24 mouse cellular contexts compared by ENCODE assay signal in the genomic region with DNA sequence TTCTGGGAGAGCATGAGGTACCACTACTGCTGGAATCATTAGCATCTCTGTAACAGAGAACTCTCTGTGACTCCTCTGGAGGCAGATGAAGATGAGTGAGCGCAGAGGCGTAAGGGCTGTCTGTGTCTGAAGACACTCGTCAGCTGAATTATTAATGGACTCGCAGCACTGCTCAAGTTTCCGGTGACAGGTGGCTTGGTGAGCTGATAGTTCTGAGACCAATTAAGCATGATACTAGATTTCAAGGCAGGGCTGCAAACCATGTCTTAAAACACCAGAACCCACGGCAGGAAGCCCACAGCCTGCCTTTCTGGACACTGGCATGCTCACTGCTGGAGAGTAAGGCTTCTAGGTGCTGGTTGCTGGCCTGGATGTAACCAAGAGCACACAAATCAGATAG.
DNase-seq lines count a peak whose midpoint lies in the region; ATAC-seq lines count a peak whose summit lies in the region.
"Had no signal": no experiment of that assay in that cellular context is flagged by ENCODE, and none has a peak within 500 bp of the region (broad histone marks: within the 10 kb centered on the region; RNA-seq: fewer than 3 reads in every experiment).

No protein-coding gene starts in this region.

- peak; percentile 17; the same call in 1 of the 2 replicates for ATAC-seq in embryonic facial prominence, embryonic 14.5 days (ENCODE audit: low read depth)
- peak; percentile 18; the same call in 1 of the 2 replicates for ATAC-seq in midbrain, embryonic 15.5 days (replicated peaks)
- ATAC-seq in midbrain, embryonic 11.5 days (ENCODE audit: low FRiP score): no peak
- ATAC-seq in inflammation-experienced regulatory T-cells, adult 6 months: no peak
- ATAC-seq: CD4-positive, CD25-positive, alpha-beta regulatory T cell, adult 4 months; forebrain, embryonic 16.5 days; intestine, embryonic 16.5 days had no signal

- no peak overlapping the region for H3K27ac ChIP-seq in embryonic facial prominence, embryonic 14.5 days (replicated peaks; ENCODE audit: low read depth, low read length)
- H3K27ac ChIP-seq in embryonic facial prominence, embryonic 10.5 days (replicated peaks): no peak overlapping the region
- H3K27ac ChIP-seq in midbrain, embryonic 15.5 days: peak overlapping the region; percentile 62; the same call in 1 of the 2 replicates
- no peak overlapping the region for H3K27ac ChIP-seq in midbrain, embryonic 11.5 days (ENCODE audit: low read depth, low read length)
- H3K27ac ChIP-seq: embryonic facial prominence, embryonic 12.5 days; forebrain, embryonic 12.5 days; heart, adult 2 months; hindbrain, embryonic 10.5 days; hindbrain, embryonic 14.5 days had no signal

- H3K4me2 ChIP-seq in embryonic facial prominence, embryonic 14.5 days (ENCODE audit: low read depth, low read length): no peak overlapping the region
- no peak overlapping the region for H3K4me2 ChIP-seq in midbrain, embryonic 15.5 days
- no peak overlapping the region for H3K4me2 ChIP-seq in midbrain, embryonic 11.5 days
- H3K4me2 ChIP-seq: embryonic facial prominence, embryonic 12.5 days; forebrain, embryonic 12.5 days; heart, embryonic 12.5 days; hindbrain, embryonic 14.5 days had no signal

- intact Hi-C loops in gastrocnemius, postnatal 36 days (cut with DNase I): no loop called here

- no peaks in the 10 kb centered on the region for H3K36me3 ChIP-seq in embryonic facial prominence, embryonic 14.5 days (ENCODE audit: control insufficient read depth, insufficient read depth, low read length)
- no peaks in the 10 kb centered on the region for H3K36me3 ChIP-seq in embryonic facial prominence, embryonic 10.5 days (replicated peaks)
- H3K36me3 ChIP-seq in midbrain, embryonic 15.5 days (replicated peaks): no peaks in the 10 kb centered on the region
- H3K36me3 ChIP-seq in midbrain, embryonic 11.5 days (ENCODE audit: control insufficient read depth, insufficient read depth, low read length): no peaks in the 10 kb centered on the region
- H3K36me3 ChIP-seq: embryonic facial prominence, embryonic 12.5 days; forebrain, embryonic 12.5 days; heart, embryonic 12.5 days; hindbrain, embryonic 10.5 days had no signal

- no peak overlapping the region for H3K4me3 ChIP-seq in embryonic facial prominence, embryonic 14.5 days (ENCODE audit: low read depth, low read length)
- no peak overlapping the region for H3K4me3 ChIP-seq in embryonic facial prominence, embryonic 10.5 days
- H3K4me3 ChIP-seq in midbrain, embryonic 15.5 days: no peak overlapping the region
- no peak overlapping the region for H3K4me3 ChIP-seq in midbrain, embryonic 11.5 days (ENCODE audit: low read depth, low read length)
- H3K4me3 ChIP-seq: embryonic facial prominence, embryonic 12.5 days; forebrain, embryonic 12.5 days; heart, adult 2 months; heart, embryonic 12.5 days; hindbrain, embryonic 10.5 days had no signal

- DNase-seq in embryonic facial prominence, embryonic 14.5 days (ENCODE audit: low spot score): peak; percentile 48
- DNase-seq in embryonic facial prominence, embryonic 10.5 days (ENCODE audit: low spot score): no peak
- DNase-seq in gastrocnemius, postnatal 25 days: peak; percentile 26
- no peak for DNase-seq in gastrocnemius, postnatal 36 days
- DNase-seq in midbrain, embryonic 11.5 days (ENCODE audit: low spot score, missing footprints): no peak
- DNase-seq: adrenal gland, adult 8-10 months; adrenal gland, postnatal 36 days; B cell, adult 2 months; cerebellum, adult 11 months; cerebellum, adult 8-10 months; cerebellum, postnatal 14 days; embryo, embryonic 11 days; heart, adult 2 months had no signal

- no peaks in the 10 kb centered on the region for H3K27me3 ChIP-seq in embryonic facial prominence, embryonic 14.5 days (replicated peaks; ENCODE audit: control insufficient read depth, insufficient read depth, low read length)
- no peaks in the 10 kb centered on the region for H3K27me3 ChIP-seq in embryonic facial prominence, embryonic 10.5 days (replicated peaks; ENCODE audit: low read depth, poor library complexity, severe bottlenecking)
- H3K27me3 ChIP-seq in midbrain, embryonic 15.5 days (replicated peaks): no peaks in the 10 kb centered on the region
- no peaks in the 10 kb centered on the region for H3K27me3 ChIP-seq in midbrain, embryonic 11.5 days (ENCODE audit: control insufficient read depth, insufficient read depth, low read length)
- H3K27me3 ChIP-seq: embryonic facial prominence, embryonic 12.5 days; forebrain, embryonic 12.5 days; heart, embryonic 12.5 days had no signal

- 66% methylated on average over 6 of the region's 6 CpGs for WGBS in embryonic facial prominence, embryonic 14.5 days
- 78% methylated on average over 6 of the region's 6 CpGs for WGBS in embryonic facial prominence, embryonic 10.5 days
- WGBS in midbrain, embryonic 15.5 days: 53% methylated on average over 6 of the region's 6 CpGs
- 89% methylated on average over 6 of the region's 6 CpGs for WGBS in midbrain, embryonic 11.5 days

- no peak overlapping the region for H3K9ac ChIP-seq in embryonic facial prominence, embryonic 14.5 days (ENCODE audit: low read depth, low read length)
- H3K9ac ChIP-seq in midbrain, embryonic 15.5 days: no peak overlapping the region
- H3K9ac ChIP-seq in midbrain, embryonic 11.5 days (ENCODE audit: low read length): no peak overlapping the region
- H3K9ac ChIP-seq: embryonic facial prominence, embryonic 12.5 days; forebrain, embryonic 12.5 days; heart, embryonic 12.5 days; hindbrain, embryonic 14.5 days had no signal

- H3K4me1 ChIP-seq in embryonic facial prominence, embryonic 14.5 days (ENCODE audit: control insufficient read depth, insufficient read depth, low read length): peaks cover 9% of the 10 kb centered on the region
- peaks cover 20% of the 10 kb centered on the region for H3K4me1 ChIP-seq in embryonic facial prominence, embryonic 10.5 days
- peaks cover 25% of the 10 kb centered on the region for H3K4me1 ChIP-seq in midbrain, embryonic 15.5 days
- H3K4me1 ChIP-seq in midbrain, embryonic 11.5 days (ENCODE audit: control insufficient read depth, insufficient read depth, low read length): peaks cover 5% of the 10 kb centered on the region; the same call in 1 of the 2 replicates

- H3K9me3 ChIP-seq in embryonic facial prominence, embryonic 14.5 days (ENCODE audit: control insufficient read depth, low read length): no peaks in the 10 kb centered on the region
- H3K9me3 ChIP-seq in embryonic facial prominence, embryonic 10.5 days: no peaks in the 10 kb centered on the region
- H3K9me3 ChIP-seq in midbrain, embryonic 15.5 days: no peaks in the 10 kb centered on the region
- H3K9me3 ChIP-seq in midbrain, embryonic 11.5 days (ENCODE audit: control insufficient read depth, low read length): no peaks in the 10 kb centered on the region
- H3K9me3 ChIP-seq: embryonic facial prominence, embryonic 12.5 days; forebrain, embryonic 12.5 days; G1E; heart, embryonic 12.5 days; hindbrain, embryonic 10.5 days had no signal

Comparison
In these comparisons a context has a peak if more than half of its experiments do, and no peak if none do; other contexts are left out.
1. ATAC-seq: peak in embryonic facial prominence, embryonic 14.5 days (single experiment) and midbrain, embryonic 15.5 days (single experiment); none in midbrain, embryonic 11.5 days (single experiment) and inflammation-experienced regulatory T-cells, adult 6 months (single experiment).
2. DNase-seq: peak in embryonic facial prominence, embryonic 14.5 days (single experiment) and gastrocnemius, postnatal 25 days (single experiment); none in embryonic facial prominence, embryonic 10.5 days (single experiment), gastrocnemius, postnatal 36 days (0 of 2) and midbrain, embryonic 11.5 days (single experiment).